Mouse (Mus musculus): Measurements from ENCODE around the gene Nfix.

Gene Nfix

DNA sequence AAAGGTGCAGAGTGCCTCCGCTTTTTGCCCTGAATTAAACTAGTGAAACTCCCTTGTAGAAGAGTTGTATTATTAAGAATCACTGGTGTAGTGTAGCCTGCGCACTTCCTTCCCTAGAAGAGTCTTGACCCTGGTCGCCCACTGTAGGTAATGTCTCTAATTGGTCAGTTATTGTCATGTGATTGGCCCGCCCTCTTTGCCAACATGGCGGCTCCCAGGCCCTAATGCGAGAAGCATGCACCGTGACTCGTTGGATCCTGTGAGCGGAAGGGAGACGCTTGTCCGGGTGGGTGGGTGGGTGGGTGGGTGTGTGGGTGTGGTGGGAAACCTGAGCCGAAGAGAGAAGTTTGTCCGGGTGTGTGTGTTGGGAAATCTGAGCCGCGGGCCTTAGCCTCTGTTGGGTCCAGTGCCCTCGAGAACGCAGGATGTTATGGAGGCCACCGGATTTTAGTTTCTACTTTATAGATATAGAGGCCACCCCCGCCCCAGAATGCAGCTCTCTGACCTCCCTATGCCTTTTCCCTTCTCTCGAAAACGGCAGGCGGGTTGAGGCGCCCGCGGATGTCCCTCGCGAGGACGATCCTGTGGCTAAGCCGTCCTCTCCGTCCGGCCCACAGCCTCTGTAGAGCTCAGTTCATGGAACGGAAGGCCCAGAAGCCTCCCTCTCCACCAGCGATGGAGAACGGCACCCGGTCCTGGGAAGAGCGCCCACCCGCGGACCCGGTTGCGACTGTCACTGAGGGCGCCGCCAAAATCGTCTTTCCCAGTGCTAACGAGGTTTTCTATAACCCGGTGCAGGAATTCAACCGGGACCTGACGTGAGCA is 110.8 kb downstream of the Nfix start:
- peak; percentile 89 for DNase-seq

DNA sequence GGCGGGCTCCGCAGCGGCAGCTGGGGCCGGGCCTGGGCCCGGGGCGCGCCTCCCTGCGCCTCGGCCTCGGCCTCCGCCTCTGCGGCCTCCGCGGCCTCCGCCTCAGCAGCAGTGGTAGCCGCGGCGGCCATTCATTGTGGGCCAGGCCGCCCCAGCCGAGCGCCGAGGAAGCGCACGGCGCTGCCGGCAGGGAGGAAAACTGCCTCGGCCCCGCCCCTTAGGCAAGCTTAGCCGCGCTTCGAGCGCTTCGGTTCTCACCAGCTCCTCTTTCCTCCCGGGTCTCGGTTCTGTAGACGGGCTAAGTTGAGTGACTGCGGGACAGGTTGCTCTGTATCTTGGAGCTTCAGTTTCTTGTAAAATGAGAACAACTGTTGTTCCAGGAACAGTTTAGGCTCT is 112.4 kb downstream of the Nfix start, which contains the start of gene Nacc1:
TSS of gene Nacc1 (minus strand) at position 158 of the 396 bp plus-strand sequence.
- DNase-seq = peak; percentile 84

DNA sequence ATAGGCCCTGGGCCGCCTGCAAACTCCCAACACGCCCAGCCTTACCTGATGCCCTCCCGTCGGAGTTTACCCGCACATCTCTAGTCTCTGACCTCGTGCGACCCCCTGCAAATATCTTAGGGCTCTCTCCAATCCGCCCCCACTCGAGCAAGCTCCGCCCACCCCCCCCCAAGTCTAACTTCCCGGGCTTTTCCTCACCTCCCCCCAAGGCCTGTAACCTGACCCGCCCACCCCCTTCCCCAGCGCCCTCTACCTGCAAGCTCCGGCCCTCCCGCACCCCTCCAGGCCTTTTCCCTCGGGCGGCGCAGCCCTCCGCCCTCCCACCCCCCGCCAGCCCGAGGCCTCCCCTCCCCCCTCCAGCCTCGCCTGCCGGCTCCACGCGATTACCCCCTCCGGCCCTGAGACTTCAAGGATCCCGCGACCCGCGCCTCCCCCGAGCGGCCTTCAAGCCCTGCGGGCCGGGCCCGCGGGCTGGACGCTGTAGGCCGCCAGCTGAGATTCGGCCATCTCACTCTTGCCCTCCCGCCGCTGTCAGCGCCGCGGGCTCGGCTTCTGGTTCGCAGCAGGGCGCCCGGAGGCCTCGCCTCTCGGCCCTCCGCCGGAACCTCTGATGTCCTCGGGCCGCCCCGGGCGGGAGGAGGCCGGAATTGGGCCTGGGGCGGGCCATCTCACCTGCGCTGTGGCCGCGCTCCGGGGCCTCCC is 113.0 kb downstream of the Nfix start:
- DNase-seq = no peak

DNA sequence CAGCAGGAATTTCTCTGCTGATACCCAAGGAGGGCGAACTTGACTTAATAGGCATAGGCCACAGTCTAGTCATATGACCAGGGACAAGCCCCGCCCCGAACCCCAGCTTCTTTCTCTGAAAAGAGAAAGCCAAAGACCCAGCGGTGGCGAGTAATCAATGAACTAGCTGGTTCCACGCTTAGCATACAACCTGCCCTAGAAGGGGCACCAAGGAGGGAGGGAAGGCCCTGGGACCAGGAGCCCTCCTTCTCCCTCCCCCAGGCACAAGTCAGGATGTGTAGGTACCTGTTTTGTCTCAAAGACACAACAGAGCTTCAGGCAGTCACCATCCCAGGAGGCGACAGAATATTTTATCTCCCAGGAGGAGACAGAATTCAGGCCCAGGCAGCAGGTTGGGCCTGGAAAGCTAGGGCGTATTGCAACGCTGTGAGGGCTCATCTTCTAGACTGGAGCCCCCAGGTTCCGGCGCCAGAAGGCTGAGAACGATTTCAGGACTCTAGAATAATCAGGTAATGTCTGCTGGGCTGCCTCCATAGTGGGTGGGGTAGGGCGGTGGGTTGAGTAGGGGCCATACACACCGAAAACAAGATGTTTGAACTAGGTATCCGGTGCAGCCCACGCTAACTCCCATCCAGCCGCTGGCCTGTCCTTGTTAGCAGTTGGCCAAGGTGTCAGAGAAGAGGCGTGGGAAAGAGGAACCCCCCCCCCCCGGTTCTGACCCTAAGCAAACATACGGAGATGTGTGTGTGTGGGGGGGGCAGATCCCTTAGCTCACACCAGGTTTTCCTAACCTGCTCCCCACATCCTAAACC is 113.7 kb downstream of the Nfix start, which contains the start of gene Trmt1:
TSS of gene Trmt1 (plus strand) at position 117 of the 812 bp plus-strand sequence.
- DNase-seq = peak; percentile 52

DNA sequence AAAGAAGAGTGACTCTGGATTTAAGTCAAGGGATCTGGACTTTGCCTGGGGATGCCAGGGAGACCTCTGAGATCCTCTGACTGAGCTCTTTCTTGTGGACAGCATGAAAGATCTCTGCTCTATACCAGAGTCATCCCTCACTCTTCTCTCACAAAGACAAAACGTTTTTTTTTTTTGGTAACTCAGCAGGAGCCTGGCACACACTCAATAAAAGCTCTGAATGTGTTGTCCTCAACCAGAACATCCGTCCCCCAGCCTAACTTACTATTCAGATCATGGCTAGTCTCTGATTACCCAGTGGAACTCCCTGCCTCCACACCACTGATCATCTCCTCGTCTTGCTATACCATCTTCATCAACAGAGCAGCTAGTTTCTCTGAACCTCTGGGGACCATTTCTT is 115.6 kb downstream of the Nfix start:
- DNase-seq = no peak

DNA sequence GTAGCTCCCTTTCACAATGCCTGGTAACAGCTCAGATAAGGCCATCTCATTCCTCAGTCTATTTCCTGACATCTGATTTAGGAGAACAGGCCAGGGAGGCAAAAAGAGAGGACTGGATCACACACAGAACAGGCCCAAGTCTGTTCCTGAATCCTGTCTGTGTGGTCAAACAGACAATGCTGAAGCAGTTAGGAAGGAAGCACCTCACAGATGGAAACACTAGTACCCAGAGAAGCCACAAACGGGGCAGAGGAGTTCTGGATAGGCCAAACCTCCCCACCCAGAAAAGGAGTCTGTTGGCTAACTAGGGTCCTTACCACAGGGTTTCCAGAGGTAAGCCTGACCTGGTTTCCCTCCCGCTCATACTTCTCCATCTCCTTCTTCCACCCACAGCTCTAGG is 117.9 kb downstream of the Nfix start:
- DNase-seq = no peak

DNA sequence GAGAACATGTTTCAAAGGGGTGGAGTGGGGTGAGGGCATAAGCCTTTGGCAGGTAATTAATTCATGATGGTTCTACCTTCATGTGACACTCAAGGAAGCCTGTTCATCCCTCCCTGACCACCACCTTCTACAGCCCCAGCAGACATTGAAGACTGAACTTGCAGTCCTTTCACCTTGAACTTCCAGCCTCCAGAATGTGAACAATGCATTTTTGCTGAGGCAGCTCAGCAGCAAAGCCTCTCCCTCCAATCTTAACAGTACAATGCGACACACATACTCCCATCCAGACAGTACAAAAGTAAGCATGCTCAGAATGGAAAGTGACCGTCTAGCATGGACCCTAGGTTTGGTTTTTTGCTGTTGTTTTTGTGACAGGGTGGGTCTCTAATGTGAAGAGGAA is 118.7 kb downstream of the Nfix start:
- no peak for DNase-seq

DNA sequence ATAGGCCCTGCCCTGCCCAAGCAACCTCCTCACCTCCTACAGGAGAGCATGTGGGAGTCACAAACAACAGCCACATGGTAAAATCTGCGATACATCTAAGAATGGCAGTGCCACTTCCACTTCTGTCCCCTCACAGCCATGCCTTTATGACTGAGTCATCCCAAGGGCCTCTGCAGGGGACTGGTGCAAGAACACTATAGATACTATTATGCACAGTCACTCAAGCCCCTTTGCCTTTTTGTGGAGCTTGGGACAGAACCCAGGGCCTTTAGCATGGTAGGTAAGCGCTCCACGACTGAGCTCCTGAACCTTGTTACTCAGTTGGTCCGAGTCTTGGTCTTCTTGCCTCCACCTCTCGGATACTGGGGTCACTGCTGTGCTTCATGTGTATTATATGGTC is 122.8 kb downstream of the Nfix start:
- no peak for DNase-seq

DNA sequence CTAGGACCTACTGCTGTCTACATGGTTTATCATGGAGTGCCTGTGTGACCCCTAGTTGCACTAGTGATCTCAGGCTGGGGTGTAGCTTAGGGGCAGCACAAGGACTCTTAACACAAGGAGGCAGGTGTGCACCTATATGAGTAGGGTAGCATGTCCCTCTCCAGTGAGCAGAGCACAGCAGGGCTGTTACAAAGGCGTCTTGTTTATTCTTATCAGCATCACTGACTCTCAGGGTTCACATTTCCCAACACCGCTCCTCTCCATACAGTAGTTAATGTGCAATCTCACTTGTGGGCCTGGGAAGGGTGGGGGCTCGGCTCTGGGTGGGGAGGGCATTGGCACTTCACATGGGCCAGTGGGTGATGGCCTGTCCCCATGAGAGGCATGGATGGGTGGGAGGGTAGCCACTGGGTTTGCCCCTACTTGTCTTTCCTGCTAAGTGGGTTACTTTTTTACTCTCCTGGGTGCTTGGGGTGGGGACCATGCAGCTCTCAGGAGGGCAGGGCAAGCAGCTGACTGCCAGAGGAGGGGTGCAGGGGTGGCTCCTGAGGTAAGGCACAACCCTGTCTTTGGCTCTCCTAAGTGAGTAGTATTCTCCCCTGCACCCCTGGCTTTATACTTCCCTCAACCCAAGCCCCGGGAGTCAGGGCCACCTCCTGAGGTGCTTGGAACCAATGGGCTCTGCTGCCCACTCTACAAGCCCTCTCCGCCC is 129.7 kb downstream of the Nfix start:
- DNase-seq = peak; percentile 56

DNA sequence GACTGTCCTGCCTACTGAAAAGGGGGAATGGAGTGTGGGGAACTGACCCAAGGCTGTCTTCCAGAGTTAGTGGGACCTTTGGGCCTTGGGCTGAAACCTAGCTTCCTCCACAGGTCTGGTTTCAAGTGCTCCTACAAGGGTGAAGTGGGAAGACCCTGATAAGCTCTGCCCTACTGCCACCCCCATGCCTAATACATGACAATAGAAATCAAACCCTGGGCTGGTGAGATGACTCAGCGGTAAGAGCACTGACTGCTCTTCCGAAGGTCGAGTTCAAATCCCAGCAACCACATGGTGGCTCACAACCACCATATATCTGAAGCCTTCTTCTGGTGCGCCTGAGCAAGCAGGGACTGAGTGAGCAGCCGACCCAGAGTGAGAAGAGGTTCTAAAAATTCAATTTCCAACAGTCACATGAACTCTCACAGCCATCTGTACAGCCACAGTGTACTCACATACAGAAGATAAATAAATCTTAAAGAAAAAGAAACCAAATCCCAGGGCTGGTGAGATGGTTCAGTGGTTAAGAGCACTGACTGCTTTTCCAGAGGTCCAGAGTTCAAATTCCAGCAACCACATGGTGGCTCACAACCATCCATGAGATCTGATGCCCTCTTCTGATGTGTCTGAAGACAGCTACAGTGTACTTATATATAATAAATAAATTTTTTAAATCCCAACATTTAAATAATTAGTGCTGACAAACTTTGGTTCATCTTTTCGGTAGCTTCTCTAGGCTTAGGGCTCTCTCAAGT is 131.2 kb downstream of the Nfix start:
- peak; percentile 58 for DNase-seq

DNA sequence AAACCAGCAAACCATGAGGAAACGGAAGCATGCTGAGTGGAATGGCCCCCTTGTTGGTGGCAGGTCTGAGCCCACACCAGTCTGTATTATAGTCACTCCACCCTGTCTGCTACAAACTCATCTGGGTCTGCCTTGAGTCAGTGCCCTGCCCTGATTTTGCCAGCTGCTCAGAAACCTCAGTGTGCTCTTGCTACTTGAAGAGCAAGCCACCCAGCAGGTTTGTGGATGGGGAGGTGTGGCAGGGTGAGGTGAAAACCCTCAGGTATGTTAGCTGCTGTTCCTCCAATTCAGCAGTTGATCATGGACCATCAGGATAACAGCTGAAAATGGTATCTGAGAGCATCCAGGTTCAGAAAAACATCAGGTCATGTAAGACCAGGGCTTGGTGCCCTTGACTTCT is 132.1 kb downstream of the Nfix start:
- DNase-seq = no peak

DNA sequence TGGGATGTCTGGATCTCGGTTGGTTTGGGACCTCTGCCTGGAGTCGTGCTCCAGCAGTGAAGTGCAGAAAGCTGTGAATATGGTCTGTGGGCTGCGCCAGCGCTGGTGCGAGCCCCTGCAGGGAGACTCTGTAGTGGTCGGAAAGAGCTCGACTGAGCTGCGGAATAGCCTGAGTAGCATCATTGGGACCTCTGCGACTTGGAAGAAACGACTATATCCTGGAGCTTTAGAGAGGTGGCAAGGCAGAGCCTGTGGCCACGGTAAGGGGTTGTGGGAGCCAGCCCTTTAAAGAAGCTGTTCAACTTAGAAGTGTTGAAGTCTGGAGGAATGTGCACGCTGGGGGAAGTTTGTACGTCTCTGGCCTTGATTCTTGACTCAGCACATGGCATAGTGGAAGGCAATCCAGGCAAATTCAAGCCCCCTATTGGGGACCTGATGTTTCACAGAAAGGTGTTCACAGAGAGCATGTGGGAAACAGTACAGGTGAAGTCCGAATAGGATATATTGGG is 134.7 kb downstream of the Nfix start:
- no peak for DNase-seq

DNA sequence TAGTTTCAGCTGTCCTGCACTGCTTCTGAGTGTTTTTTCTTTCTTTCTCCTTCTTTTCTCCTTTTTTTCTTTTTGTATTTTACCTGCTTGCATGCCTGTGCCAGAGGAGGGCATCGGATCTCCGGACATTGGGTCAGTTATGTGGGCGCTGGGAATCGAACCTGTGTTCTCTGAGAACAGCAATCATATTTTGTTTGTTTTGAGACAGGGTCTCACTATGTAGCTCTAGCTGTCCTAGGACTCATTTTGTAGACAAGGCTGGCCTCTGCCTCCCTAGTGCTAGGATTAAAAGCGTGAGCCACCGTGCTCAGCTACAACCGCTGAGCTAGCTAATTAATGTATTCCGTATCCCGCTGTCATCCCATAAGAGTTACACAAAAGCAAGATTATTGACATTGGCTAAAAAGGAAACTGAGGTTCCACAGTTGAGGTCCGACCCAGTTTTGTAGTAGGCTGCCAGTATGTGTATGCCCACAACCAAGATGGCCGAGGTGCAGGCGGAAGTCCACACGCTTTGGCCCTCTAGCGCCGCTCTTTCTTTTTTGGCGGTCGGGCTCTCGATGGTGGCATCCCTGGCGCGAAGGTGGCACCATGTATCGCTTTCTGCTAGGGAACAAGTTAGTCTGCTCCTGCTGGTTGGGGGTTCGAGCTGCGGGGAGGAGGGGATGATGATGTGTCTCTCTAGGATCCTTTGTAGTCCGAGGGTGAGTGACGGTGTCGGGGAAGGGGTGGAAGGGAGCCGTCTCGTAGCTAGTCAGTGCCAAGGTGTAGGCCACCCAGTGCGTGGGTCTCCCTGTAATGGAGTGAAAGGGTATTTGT is 135.4 kb downstream of the Nfix start:
- DNase-seq = peak; percentile 79

DNA sequence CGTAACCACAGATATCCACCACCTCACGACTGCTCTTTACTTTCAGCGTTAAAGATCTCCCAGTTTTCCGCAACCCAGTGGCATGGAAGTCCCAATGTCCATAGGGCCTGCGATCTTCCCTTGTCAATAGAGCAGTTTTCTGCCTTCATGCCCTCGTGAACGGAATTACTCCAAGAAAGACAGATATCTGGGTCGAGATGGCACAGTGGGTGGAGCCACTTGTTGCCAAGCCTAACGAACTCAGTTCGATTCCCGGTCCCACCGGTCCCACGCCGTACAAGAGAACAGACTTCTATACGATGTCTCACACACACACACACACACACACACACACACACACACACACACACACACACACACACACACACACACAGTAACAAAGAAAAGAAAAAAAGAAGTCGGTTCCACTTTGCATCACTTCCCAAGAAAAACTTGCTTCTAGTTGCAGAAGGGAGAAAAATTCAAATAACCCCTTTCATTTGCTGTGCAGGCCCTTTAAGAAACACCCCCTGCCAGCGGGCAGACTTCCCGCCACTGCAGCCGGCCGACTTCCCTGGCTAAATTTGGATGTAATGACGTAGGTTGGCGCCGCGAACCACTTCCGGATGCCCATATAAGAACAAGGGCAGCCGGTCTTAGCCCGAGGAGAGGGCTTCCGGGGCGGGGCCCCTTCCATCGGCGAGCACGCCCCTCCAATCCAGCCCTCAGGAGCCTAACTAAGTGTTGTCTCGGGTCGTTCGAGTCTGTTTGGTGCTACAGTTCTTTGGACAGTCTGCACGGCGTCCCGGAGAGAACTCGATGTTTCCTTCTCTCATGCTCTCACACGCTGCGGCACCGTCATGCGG is 136.4 kb downstream of the Nfix start:
- peak; percentile 98 for DNase-seq

DNA sequence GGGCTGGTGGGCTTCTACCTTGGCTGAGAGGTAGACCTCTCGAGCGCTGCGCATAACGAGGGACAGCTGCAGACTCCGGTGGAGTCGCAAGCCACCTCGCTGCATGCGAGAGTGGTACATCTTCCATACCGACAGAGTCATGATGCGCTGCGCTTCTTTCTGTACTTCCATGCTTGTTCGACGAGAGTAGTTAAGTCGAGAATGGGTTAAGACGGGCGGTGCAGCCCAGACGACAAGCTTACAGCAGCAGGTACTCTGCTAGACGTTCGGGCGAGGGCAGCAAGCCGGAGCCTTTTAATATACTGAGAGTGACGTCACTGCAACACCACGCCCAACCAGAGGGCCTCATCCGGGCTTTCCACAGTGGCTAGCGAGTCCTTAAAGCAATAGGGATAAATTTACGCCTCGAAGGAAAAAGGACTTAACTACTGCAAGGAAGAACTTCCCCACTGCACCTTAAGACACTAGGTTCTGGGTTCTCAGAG is 137.5 kb downstream of the Nfix start, which contains the start of gene Ier2:
TSS of gene Ier2 (minus strand) at position 272 of the 485 bp plus-strand sequence.
- DNase-seq = peak; percentile 97

DNA sequence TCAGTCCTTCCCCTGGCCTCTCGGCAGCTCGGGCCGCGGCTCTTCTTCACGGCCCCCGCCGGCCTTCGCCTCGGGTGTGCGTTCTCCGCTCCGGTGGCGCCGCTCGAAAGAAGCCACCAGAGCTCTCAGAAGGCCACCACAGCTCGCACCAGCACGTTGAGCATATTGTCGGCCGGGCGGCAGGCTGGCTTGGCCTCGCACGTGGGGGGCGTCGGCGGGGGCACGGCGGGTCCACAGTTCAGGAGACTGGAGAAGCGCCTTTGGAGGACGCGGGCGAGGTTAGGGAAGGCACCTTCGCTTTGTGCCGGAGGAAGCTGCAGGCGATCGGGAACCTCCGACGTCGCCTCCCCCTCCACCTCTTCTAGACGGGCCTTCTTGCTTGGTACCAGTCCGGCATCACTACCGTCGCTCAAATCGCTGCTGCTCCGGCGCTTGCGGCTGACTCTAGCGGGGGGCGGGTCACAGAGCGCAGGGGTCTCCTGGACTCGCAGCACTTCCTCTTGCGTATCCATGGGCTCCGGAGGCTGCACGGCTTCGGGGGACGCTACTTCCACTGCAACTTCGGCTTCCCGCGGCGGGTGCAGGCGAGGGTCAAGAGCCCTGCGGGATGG is 138.1 kb downstream of the Nfix start:
- DNase-seq = peak; percentile 56

DNA sequence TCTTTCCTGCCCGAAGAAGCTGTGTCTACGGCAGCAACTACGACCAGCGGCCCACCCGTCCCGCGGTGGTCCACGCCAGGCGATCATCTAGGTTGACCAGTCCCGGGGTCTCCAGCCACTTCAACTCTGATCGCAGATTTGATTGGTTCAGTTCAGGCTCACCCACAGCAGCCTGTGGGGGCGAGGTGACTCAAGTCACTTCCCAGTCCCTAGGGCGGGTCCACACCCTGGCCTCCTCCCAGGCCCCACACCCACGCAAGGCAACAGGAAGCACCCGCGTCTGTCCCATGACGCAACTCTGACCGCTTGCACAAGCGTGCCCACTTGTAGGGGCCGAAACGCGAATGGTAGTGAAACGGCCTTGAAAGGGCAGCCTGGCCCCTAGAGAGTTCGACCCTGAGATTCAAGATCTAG is 138.7 kb downstream of the Nfix start:
- DNase-seq = peak; percentile 90

DNA sequence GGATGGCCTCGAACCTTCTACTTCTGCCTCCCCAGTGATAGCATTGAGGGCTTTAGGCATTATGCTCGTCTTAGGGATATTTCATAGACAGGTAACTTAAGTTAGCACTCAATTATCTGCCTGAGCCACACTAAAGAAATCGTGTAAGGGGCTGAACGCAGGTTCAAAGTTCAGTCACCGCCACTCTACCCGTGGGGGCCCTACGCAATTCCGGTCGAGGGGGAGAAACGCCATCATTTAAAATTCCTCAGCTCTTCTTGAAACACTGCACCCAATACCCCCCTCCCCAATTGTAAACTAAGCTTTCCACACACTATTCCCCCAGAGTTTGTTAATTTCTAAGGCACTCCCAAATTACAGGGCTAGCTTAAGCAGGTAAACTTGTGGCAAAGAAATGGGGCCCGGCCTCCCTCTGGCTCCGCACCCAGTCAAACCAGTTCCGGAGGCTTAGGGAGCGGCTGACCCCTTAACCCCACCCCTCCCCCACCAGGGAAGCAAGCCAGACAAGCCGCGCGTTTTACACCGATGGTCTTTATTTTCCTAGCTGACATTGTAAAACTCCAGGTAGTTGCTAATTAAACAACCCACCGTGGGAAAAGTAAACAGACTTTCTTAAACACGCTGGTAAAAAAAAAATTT is 139.2 kb downstream of the Nfix start:
- DNase-seq = peak; percentile 67
